ENCODE assay signal across 9 mouse cellular contexts in genomic region chr14:28165621-28166211, GRCm38 (mm10).
DNase-seq lines count a peak whose midpoint lies in the region; ATAC-seq and TF ChIP-seq lines count a peak whose summit lies in the region.
"Had no signal": no experiment of that assay in that cellular context is flagged by ENCODE, and none has a peak within 500 bp of the region (broad histone marks: within the 10 kb centered on the region; RNA-seq: fewer than 3 reads in every experiment).

No protein-coding gene starts in this region.

- H3K27ac ChIP-seq in kidney, embryonic 14.5 days (ENCODE audit: low read depth, low read length), result peak overlapping the region; percentile 65; the same call in 1 of the 2 replicates
- H3K27ac ChIP-seq in hindbrain, embryonic 13.5 days, result peak overlapping the region; percentile 15; the same call in 1 of the 2 replicates
- H3K27ac ChIP-seq in midbrain, embryonic 15.5 days, result peak overlapping the region; percentile 53
- H3K27ac ChIP-seq in cerebellum, adult 2 months (ENCODE audit: insufficient read depth, low read length), result no peak overlapping the region

- H3K4me3 ChIP-seq in kidney, embryonic 14.5 days (ENCODE audit: low read length), result no peak overlapping the region
- H3K4me3 ChIP-seq in hindbrain, embryonic 13.5 days, result no peak overlapping the region
- H3K4me3 ChIP-seq in midbrain, embryonic 15.5 days, result no peak overlapping the region
- H3K4me3 ChIP-seq in cerebellum, adult 2 months (replicated peaks; ENCODE audit: insufficient read depth, low read depth, low read length), result no peak overlapping the region
- H3K4me3 ChIP-seq: heart, embryonic 13.5 days had no signal

- H3K4me2 ChIP-seq in kidney, embryonic 14.5 days (replicated peaks; ENCODE audit: low read depth, low read length), result no peak overlapping the region
- no peak overlapping the region for H3K4me2 ChIP-seq in hindbrain, embryonic 13.5 days
- H3K4me2 ChIP-seq in midbrain, embryonic 15.5 days, result no peak overlapping the region

- no peak for DNase-seq in kidney, adult 11 months
- peak; percentile 18 for DNase-seq in embryo, embryonic 9.5 days (ENCODE audit: extremely low spot score)
- DNase-seq in gastrocnemius, postnatal 10 days, result no peak
- DNase-seq in urinary bladder, postnatal 25 days (ENCODE audit: low spot score), result no peak
- DNase-seq in cerebellum, adult 2 months, result no peak

- no peak for TF ChIP-seq CTCF in cerebellum, adult 2 months (IDR thresholded peaks at IDR 0.05; ENCODE audit: borderline replicate concordance, insufficient read depth, low read depth, low read length)

- no peak overlapping the region for H3K9ac ChIP-seq in kidney, embryonic 14.5 days (ENCODE audit: low read depth, low read length)
- no peak overlapping the region for H3K9ac ChIP-seq in hindbrain, embryonic 13.5 days
- H3K9ac ChIP-seq in midbrain, embryonic 15.5 days, result no peak overlapping the region
- H3K9ac ChIP-seq: heart, embryonic 13.5 days had no signal

- 64% methylated on average over 5 of the region's 5 CpGs for WGBS in kidney, embryonic 14.5 days
- WGBS in hindbrain, embryonic 13.5 days, result 72% methylated on average over 5 of the region's 5 CpGs
- WGBS in midbrain, embryonic 15.5 days, result 61% methylated on average over 5 of the region's 5 CpGs
- WGBS in cerebellum, adult 2 months, result 84% methylated on average over 5 of the region's 5 CpGs

- no peaks in the 10 kb centered on the region for H3K27me3 ChIP-seq in kidney, embryonic 14.5 days (ENCODE audit: control insufficient read depth, insufficient read depth, low read length)
- H3K27me3 ChIP-seq in hindbrain, embryonic 13.5 days, result no peaks in the 10 kb centered on the region
- H3K27me3 ChIP-seq in midbrain, embryonic 15.5 days (replicated peaks), result 0 out of 2 replicates have a peak, but pooled peaks cover 2% of the 10 kb centered on the region
- no peaks in the 10 kb centered on the region for H3K27me3 ChIP-seq in cerebellum, adult 2 months (ENCODE audit: control insufficient read depth, insufficient read depth, low read length)
- H3K27me3 ChIP-seq: heart, embryonic 13.5 days had no signal

- no peaks in the 10 kb centered on the region for H3K36me3 ChIP-seq in kidney, embryonic 14.5 days (ENCODE audit: control insufficient read depth, insufficient read depth, low read length)
- H3K36me3 ChIP-seq in hindbrain, embryonic 13.5 days, result no peaks in the 10 kb centered on the region
- no peaks in the 10 kb centered on the region for H3K36me3 ChIP-seq in midbrain, embryonic 15.5 days (replicated peaks)
- H3K36me3 ChIP-seq: heart, embryonic 13.5 days had no signal

- H3K9me3 ChIP-seq in kidney, embryonic 14.5 days (ENCODE audit: control insufficient read depth, low read length), result no peaks in the 10 kb centered on the region
- H3K9me3 ChIP-seq in hindbrain, embryonic 13.5 days, result no peaks in the 10 kb centered on the region
- H3K9me3 ChIP-seq in midbrain, embryonic 15.5 days, result no peaks in the 10 kb centered on the region
- H3K9me3 ChIP-seq: heart, embryonic 13.5 days had no signal

- no peaks in the 10 kb centered on the region for H3K4me1 ChIP-seq in kidney, embryonic 14.5 days (ENCODE audit: control insufficient read depth, insufficient read depth, low read length)
- H3K4me1 ChIP-seq in hindbrain, embryonic 13.5 days (replicated peaks), result peaks cover 22% of the 10 kb centered on the region
- peaks cover 22% of the 10 kb centered on the region for H3K4me1 ChIP-seq in midbrain, embryonic 15.5 days
- H3K4me1 ChIP-seq in cerebellum, adult 2 months (ENCODE audit: control insufficient read depth, insufficient read depth, low read length), result no peaks in the 10 kb centered on the region; the same call in 1 of the 2 replicates

- no peak for ATAC-seq in kidney, embryonic 14.5 days (ENCODE audit: low FRiP score, low TSS enrichment)
- ATAC-seq in hindbrain, embryonic 13.5 days (ENCODE audit: low FRiP score), result no peak
- peak; percentile 45; the same call in 1 of the 2 replicates for ATAC-seq in midbrain, embryonic 15.5 days (replicated peaks)

- TF ChIP-seq POLR2A in cerebellum, adult 2 months (IDR thresholded peaks at IDR 0.05; ENCODE audit: borderline replicate concordance, insufficient read depth, low read length), result no peak
